Mouse (Mus musculus) hindbrain, embryonic 11.5 days (tissue): ENCODE results near the gene Chpf2. TPM values are rescaled to one million over a fixed set of nuclear protein-coding genes. Genes with fewer than 3 reads are reported as not detected.
"Not testable (repeated sequence)": the region's sequence is repeated elsewhere in the genome, so short reads cannot be mapped to it uniquely, and the experiment has no call there.

Experiments
- ATAC-seq: fragments of 200-750 bp; cut with Nextera tagmentation; 2 replicates; pipeline ENCODE4 v1.8.0; 2017; ENCODE audit warnings: mild to moderate bottlenecking, moderate TSS enrichment, moderate library complexity; ENCODE audit not compliant: low FRiP score
- DNase-seq: peaks from one replicate; pipeline ENCODE4 v3.0.0-alpha.2; 2015; ENCODE audit warnings: low spot score
- H3K27ac ChIP-seq: fragments of 300-500 bp; sonication (generic); 2 replicates; pipeline ENCODE4 v1.5.1; 2014; ENCODE audit warnings: mild to moderate bottlenecking, low read depth, low read length
- H3K27me3 ChIP-seq: fragments of 300-500 bp; sonication (generic); 2 replicates; pipeline ENCODE4 v1.6.1; 2014; ENCODE audit warnings: mild to moderate bottlenecking, low read length, moderate library complexity, mixed read lengths; ENCODE audit not compliant: control insufficient read depth, insufficient read depth
- H3K36me3 ChIP-seq: fragments of 300-500 bp; sonication (generic); 2 replicates; pipeline ENCODE4 v1.6.1; 2014; ENCODE audit warnings: mild to moderate bottlenecking, low read length, moderate library complexity, mixed read lengths; ENCODE audit not compliant: control insufficient read depth, insufficient read depth
- H3K4me1 ChIP-seq: fragments of 300-500 bp; sonication (generic); replicated peaks from 2 replicates; pipeline ENCODE4 v1.6.1; 2014; ENCODE audit warnings: low read length, mixed read lengths; ENCODE audit not compliant: control insufficient read depth, insufficient read depth
- H3K4me2 ChIP-seq: fragments of 300-500 bp; sonication (generic); replicated peaks from 2 replicates; pipeline ENCODE4 v1.6.1; 2014; ENCODE audit warnings: mild to moderate bottlenecking, low read depth, low read length
- H3K4me3 ChIP-seq: fragments of 300-500 bp; sonication (generic); 2 replicates; pipeline ENCODE4 v1.5.1; 2014; ENCODE audit warnings: low read depth, low read length
- H3K9ac ChIP-seq: fragments of 300-500 bp; sonication (generic); 2 replicates; pipeline ENCODE4 v1.6.1; 2014; ENCODE audit warnings: low read depth, low read length
- H3K9me3 ChIP-seq: fragments of 300-500 bp; sonication (generic); 2 replicates; pipeline ENCODE4 v1.6.1; 2016; ENCODE audit warnings: low read length; ENCODE audit not compliant: control insufficient read depth
- WGBS: fragments of 180-500 bp; shearing (Covaris S2); extraction: QIAGEN DNeasy Blood & Tissue Kit; methylation state at CpG from one replicate; pipeline ENCODE4 v1.1.7; 2014; 5-methylcytosine and 5-hydroxymethylcytosine counted together
- polyA plus RNA-seq: library from polyadenylated mRNA; unstranded; fragments of >200 nt; fragmentation: Nextera tagmentation; extraction: Ambion mirVana; gene quantifications from 2 replicates; pipeline ENCODE4 v1.2.1, GENCODE M21; 2014

Gene Chpf2
- polyA plus RNA-seq, 1 experiment from 2014 or later: 8.6 TPM

GRCm38 (mm10) chr5:24553621-24554244, 32.8 kb upstream of the Chpf2 start:
- no peak for DNase-seq
- Histone ChIP-seq H3K27me3 (peaks cover under 1% of the 10 kb centered on the region; the same call in 1 of the 2 replicates), H3K4me1 (peaks cover 7% of the 10 kb centered on the region), H3K9ac (no peak overlapping the region), H3K27ac (no peak overlapping the region), H3K36me3 (no peaks in the 10 kb centered on the region), H3K4me2 (no peak overlapping the region), H3K4me3 (no peak overlapping the region), H3K9me3 (no peaks in the 10 kb centered on the region)
- WGBS: 78% methylated on average over 5 of the region's 5 CpGs
- no peak for ATAC-seq

- H3K4me3 ChIP-seq, H3K27me3 ChIP-seq, H3K36me3 ChIP-seq, H3K9me3 ChIP-seq, DNase-seq, H3K4me2 ChIP-seq, H3K27ac ChIP-seq, H3K4me1 ChIP-seq, H3K9ac ChIP-seq, ATAC-seq: not testable (repeated sequence)
- 90% methylated on average over 7 of the region's 7 CpGs for WGBS
Observed at GRCm38 (mm10) chr5:24555335-24555734, 31.2 kb upstream of the Chpf2 start.

- Histone ChIP-seq H3K36me3 (no peaks in the 10 kb centered on the region), H3K27ac (no peak within 1 kb of the TSS), H3K9ac (no peak within 1 kb of the TSS), H3K27me3 (no peaks in the 10 kb centered on the region), H3K4me2 (no peak within 1 kb of the TSS), H3K9me3 (no peaks in the 10 kb centered on the region), H3K4me1 (no peaks in the 10 kb centered on the region), H3K4me3 (no peak within 1 kb of the TSS)
- ATAC-seq (no peak), DNase-seq (no peak)
- 78% methylated on average over 2 of the region's 2 CpGs for WGBS
Observed at GRCm38 (mm10) chr5:24556709-24557108, 29.8 kb upstream of the Chpf2 start, which contains the start of gene 4931409K22Rik. Gene 4931409K22Rik (minus strand): TSS chr5:24556809.

- H3K9ac ChIP-seq: no peak overlapping the region
Observed at GRCm38 (mm10) chr5:24575948-24576347, 10.6 kb upstream of the Chpf2 start.

GRCm38 (mm10) chr5:24576801-24577182, 9.7 kb upstream of the Chpf2 start:
- Histone ChIP-seq H3K27me3 (no peaks in the 10 kb centered on the region), H3K9me3 (no peaks in the 10 kb centered on the region), H3K36me3 (peaks cover 10% of the 10 kb centered on the region), H3K9ac (peak overlapping the region; percentile 74), H3K4me2 (peak overlapping the region; percentile 76), H3K4me1 (peaks cover 2% of the 10 kb centered on the region; the same call in 1 of the 2 replicates), H3K27ac (peak overlapping the region; percentile 67), H3K4me3 (peak overlapping the region; percentile 79)
- peak; percentile 64 for ATAC-seq
- WGBS: under 1% methylated on average over 32 of the region's 32 CpGs
- no peak for DNase-seq

More at GRCm38 (mm10) chr5:24575948-24576347, 10.6 kb upstream of the Chpf2 start:
- ATAC-seq (no peak), DNase-seq (no peak)
- WGBS: 100% methylated on average over 1 of the region's 1 CpGs
- Histone ChIP-seq H3K9me3 (no peaks in the 10 kb centered on the region), H3K27me3 (no peaks in the 10 kb centered on the region), H3K4me3 (peak overlapping the region; percentile 79; the same call in 1 of the 2 replicates), H3K4me1 (peaks cover 2% of the 10 kb centered on the region; the same call in 1 of the 2 replicates), H3K4me2 (peak overlapping the region; percentile 76; the same call in 1 of the 2 replicates), H3K36me3 (peaks cover 11% of the 10 kb centered on the region), H3K27ac (no peak overlapping the region)

DNA sequence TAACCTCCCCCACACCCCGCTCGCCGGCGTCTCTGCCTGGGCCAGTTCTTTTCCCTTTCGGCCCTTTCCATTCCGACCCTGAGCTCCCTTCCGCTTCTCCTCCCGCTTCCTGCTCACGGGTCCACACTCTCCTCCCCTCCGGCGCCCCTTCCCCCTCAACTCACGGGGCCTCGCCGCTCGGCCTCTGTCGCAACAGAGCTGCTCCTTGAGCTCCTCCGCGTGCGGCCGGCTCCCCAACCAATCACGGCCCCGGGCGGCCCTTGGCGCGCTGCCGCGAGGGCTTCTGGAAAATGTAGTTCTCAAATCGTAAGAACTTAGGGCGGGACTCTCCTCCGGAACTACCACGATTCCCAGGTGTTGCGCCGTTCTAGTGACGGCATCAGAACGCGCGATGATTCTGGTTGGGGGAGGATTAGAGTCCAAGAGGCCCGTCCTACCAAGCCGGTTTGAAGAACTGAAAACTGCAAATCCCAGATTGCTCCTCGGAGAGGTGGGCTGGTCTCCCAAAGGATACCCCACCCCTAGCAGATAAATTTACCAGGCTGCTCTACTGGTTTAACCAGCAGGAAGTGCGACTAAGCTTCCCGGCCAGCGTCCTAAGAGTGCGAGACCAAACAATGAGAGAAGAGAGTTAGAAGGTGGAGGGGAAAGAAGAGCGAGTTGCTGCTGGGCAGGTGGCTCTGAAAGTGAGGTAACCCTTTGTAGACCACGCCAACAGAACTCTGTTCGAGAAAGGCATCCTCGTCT, 9.2 kb upstream of the Chpf2 start, which contains the start of gene Abcf2:
Gene Abcf2, minus strand, starts transcription at position 285 of the 747 bp plus-strand sequence.
- Histone ChIP-seq H3K4me3 (peak within 1 kb of the TSS; percentile 79), H3K27ac (peak within 1 kb of the TSS; percentile 67), H3K4me1 (peaks cover 2% of the 10 kb centered on the region; the same call in 1 of the 2 replicates), H3K27me3 (no peaks in the 10 kb centered on the region), H3K36me3 (peaks cover 7% of the 10 kb centered on the region), H3K9ac (peak within 1 kb of the TSS; percentile 74), H3K4me2 (peak within 1 kb of the TSS; percentile 76), H3K9me3 (no peaks in the 10 kb centered on the region)
- DNase-seq: peak; percentile 100
- ATAC-seq: peak; percentile 97
- under 1% methylated on average over 47 of the region's 48 CpGs for WGBS

DNA sequence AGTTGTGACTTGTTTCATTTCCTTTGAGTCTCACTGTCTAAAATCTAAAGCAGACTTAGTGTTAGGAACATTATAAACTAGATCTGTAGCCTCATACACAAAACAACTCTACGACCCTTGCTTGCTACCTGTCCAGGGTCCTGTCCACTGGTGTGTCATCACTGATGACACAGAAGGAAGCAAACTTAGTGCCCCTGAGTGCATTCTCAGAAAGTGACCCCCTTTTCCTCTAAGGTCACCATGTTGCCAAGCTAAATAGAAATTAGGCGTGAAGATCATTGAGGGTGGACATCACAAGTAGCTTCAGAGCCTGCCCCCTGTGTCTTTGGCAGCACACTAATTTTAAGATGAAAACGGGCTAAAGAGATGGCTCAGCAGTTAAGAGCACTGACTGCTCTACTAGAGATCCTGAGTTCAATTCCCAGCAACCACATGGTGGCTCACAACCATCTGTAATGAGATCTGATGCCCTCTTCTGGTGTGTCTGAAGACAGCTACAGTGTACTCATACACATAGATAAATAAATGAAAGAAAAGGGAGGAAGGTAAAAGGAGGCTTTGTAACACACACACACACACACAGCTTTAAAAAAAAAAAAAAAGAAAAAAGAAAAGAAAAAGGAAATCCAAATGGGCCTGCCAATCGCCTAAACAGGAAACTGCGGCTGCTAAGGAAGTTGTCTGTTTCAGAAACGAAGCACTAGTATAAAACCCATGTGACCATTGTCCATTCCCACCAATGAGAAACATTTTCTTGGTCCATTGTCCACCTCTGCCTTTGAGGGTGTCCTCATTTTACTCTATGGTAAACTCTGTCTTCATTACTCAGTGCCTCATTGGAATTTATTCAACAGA, 8.2 kb upstream of the Chpf2 start:
- ATAC-seq (no peak), DNase-seq (peak; percentile 21)
- H3K9me3 ChIP-seq: no peaks in the 10 kb centered on the region
- H3K27me3 ChIP-seq: no peaks in the 10 kb centered on the region
- peak overlapping the region; percentile 79 for H3K4me3 ChIP-seq
- 73% methylated on average over 6 of the region's 6 CpGs for WGBS
- peaks cover 2% of the 10 kb centered on the region; the same call in 1 of the 2 replicates for H3K4me1 ChIP-seq
- H3K4me2 ChIP-seq: peak overlapping the region; percentile 60
- H3K9ac ChIP-seq: peak overlapping the region; percentile 69
- H3K36me3 ChIP-seq: peaks cover 1% of the 10 kb centered on the region
- H3K27ac ChIP-seq: no peak overlapping the region

GRCm38 (mm10) chr5:24586106-24586505, 435 bp upstream of the Chpf2 start:
- H3K4me2 ChIP-seq: peak overlapping the region; percentile 68
- no peak overlapping the region for H3K27ac ChIP-seq
- peak overlapping the region; percentile 72 for H3K9ac ChIP-seq
- no peaks in the 10 kb centered on the region for H3K9me3 ChIP-seq
- H3K36me3 ChIP-seq: no peaks in the 10 kb centered on the region
- 15% methylated on average over 8 of the region's 8 CpGs for WGBS
- peaks cover 8% of the 10 kb centered on the region for H3K4me1 ChIP-seq
- DNase-seq (no peak), ATAC-seq (peak; percentile 52)
- no peaks in the 10 kb centered on the region for H3K27me3 ChIP-seq
- peak overlapping the region; percentile 65 for H3K4me3 ChIP-seq
